In the genomic region with DNA sequence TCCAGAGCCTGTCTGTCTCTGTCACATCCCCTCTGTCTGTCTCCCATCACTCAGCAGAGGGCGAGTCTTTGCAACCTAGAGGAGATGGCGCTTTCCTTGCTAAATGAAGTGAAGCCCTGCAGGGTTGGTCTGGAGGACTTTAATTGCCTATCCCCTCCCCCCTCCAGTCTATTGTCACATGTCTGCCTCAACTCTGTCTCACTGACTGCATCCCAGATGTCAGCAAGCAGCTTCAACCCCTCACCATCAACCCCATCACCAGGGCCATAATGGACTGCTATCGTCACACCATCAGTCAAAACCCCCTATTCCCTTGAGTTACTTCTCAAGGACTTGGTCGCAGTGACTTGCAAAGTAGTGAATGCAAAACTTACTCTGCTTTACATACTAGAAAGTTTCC, we compare ENCODE assay signal across 16 mouse cellular contexts.
"Had no signal": no experiment of that assay in that cellular context is flagged by ENCODE, and none has a peak within 500 bp of the region (broad histone marks: within the 10 kb centered on the region; RNA-seq: fewer than 3 reads in every experiment).

No protein-coding gene starts in this region.

- H3K4me3 ChIP-seq: limb, embryonic 12.5 days; limb, embryonic 15.5 days; stomach, embryonic 15.5 days had no signal

- H3K9me3 ChIP-seq: limb, embryonic 12.5 days; limb, embryonic 15.5 days; stomach, embryonic 15.5 days had no signal

- H3K9ac ChIP-seq: limb, embryonic 12.5 days; limb, embryonic 15.5 days; liver, embryonic 14.5 days; stomach, embryonic 15.5 days had no signal

- H3K4me1 ChIP-seq: limb, embryonic 12.5 days; stomach, embryonic 15.5 days had no signal

- H3K27ac ChIP-seq: limb, embryonic 12.5 days; limb, embryonic 15.5 days; liver, embryonic 14.5 days; stomach, embryonic 15.5 days had no signal

- H3K4me2 ChIP-seq: limb, embryonic 12.5 days; limb, embryonic 15.5 days; liver, embryonic 11.5 days; midbrain, embryonic 11.5 days; stomach, embryonic 15.5 days had no signal

- ATAC-seq: intestine, embryonic 16.5 days had no signal

- DNase-seq: kidney, adult 18-20 months; kidney, adult 9 months; kidney, postnatal 14 days; kidney, postnatal 4 days; left cerebral cortex, postnatal 4 days; midbrain, embryonic 14.5 days; right cerebral cortex, postnatal 25 days; spleen, adult 18-20 months; thymus, postnatal 36 days had no signal

- H3K27me3 ChIP-seq: limb, embryonic 12.5 days; limb, embryonic 15.5 days; stomach, embryonic 15.5 days had no signal

- H3K36me3 ChIP-seq: limb, embryonic 12.5 days; limb, embryonic 15.5 days; stomach, embryonic 15.5 days had no signal
